Mouse (Mus musculus): ENCODE data around the gene Gng5.

The Gng5 gene

GRCm38 (mm10) chr3:146543632-146544031, 44.0 kb downstream of the Gng5 start:
- no peak for DNase-seq

- no peak for DNase-seq
Observed at GRCm38 (mm10) chr3:146554816-146555215, 55.2 kb downstream of the Gng5 start.

Measured in cerebellum, adult 11 months (tissue).